Mouse (Mus musculus): ENCODE measurements around the gene Hipk2. TPM values are rescaled to one million over a fixed set of nuclear protein-coding genes. Genes with fewer than 3 reads are reported as not detected.
A peak's percentile ranks its signal among the peaks of the same experiment; 100 is the strongest.

Hipk2 gene
- polyA plus RNA-seq, 1 experiment from 2014 or later = 9.5 TPM

DNA sequence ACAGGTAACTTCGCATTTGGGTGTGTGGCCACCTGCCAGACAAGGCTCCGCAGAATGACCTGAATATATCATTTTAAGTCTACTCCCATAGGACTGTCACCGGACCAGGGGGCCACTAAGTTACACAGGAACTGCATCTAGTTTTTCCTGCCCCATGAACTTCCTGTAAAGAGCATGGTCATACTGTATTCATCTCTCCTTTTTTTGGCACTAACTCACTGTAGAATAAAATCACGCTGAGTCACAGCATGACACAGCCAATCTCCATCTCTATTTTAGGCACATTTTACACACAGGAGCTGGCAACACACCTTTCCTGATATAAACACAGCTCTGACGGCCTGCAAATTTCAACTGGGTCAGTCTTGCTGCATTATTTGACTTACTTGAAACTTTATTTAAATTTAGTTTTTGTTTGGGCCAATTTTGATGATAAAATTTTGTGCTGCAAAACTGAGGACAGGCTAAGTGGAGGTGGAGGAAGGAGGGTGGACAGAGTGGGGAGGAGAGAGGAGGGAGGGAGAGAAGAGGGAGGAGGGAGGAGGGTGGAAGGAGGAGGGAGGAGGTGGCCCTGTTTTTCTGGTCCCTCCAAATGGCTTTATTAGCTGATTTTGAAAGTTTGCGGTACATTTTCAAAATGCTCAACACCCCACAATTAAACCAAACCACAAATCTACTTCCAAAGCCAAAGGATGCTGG, 88.0 kb downstream of the Hipk2 start:
- Histone ChIP-seq H3K27me3 (replicated peaks) (no peaks in the 10 kb centered on the region), H3K9ac (no peak overlapping the region), H3K4me1 (peaks cover 51% of the 10 kb centered on the region), H3K4me2 (no peak overlapping the region), H3K9me3 (no peaks in the 10 kb centered on the region), H3K4me3 (no peak overlapping the region), H3K27ac (replicated peaks) (0 out of 2 replicates have a peak overlapping the region, but pooled peaks have one; percentile 20), H3K36me3 (peaks cover 7% of the 10 kb centered on the region)
- WGBS = 70% methylated on average over 6 of the region's 6 CpGs
- ATAC-seq (ENCODE audit: extremely low read depth, insufficient number of reproducible peaks, low FRiP score, low TSS enrichment) = no peak

DNA sequence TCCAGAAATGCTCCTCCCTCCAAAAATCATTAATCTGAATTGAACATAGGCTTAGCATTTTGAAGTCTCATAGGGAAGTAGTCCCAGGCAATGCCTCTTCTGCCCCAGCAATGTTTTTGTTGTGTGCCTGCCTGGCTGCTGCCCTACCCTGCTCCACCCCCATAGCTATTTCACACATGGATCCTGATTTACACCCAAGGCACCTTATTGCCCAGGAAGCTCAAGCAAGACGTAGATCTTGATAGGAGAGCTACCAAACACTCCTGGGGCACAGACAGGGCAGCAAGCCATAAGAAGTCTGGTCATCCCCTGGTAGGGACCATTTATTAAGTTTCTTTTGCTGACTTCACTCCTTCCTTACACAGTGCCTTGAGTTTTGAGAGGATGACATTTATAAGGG, 88.8 kb downstream of the Hipk2 start:
- Histone ChIP-seq H3K4me3 (no peak overlapping the region), H3K4me1 (peaks cover 50% of the 10 kb centered on the region), H3K36me3 (peaks cover 7% of the 10 kb centered on the region), H3K9ac (0 out of 2 replicates have a peak overlapping the region, but pooled peaks have one; percentile 19), H3K4me2 (no peak overlapping the region), H3K27me3 (replicated peaks) (no peaks in the 10 kb centered on the region), H3K9me3 (no peaks in the 10 kb centered on the region), H3K27ac (replicated peaks) (peak overlapping the region; percentile 28; the same call in 1 of the 2 replicates)
- no peak for ATAC-seq (ENCODE audit: extremely low read depth, insufficient number of reproducible peaks, low FRiP score, low TSS enrichment)
- 33% methylated on average over 1 of the region's 1 CpGs for WGBS

DNA sequence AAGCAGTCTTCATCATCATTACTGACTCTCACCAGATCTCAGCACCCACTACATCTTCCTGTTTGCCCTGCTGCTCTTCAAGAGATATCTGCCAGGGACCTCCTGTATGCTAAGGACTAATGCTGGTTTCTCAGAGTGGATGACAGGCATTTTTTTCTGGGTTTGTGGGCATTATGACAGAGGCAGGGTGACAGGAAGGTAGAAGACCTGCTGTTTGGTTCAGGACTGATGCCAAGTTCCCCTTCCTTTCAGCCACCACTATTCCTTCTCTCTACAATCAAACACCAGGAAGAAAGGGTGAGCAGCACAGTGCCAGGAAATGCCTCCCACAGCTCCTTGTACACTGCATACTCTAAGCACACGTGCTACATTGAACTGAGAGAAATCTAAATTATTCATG, 90.2 kb downstream of the Hipk2 start:
- Histone ChIP-seq H3K36me3 (no peaks in the 10 kb centered on the region), H3K4me3 (no peak overlapping the region), H3K4me2 (no peak overlapping the region), H3K9me3 (no peaks in the 10 kb centered on the region), H3K27ac (replicated peaks) (0 out of 2 replicates have a peak overlapping the region, but pooled peaks have one; percentile 5), H3K9ac (no peak overlapping the region), H3K4me1 (peaks cover 50% of the 10 kb centered on the region), H3K27me3 (replicated peaks) (no peaks in the 10 kb centered on the region)
- ATAC-seq (ENCODE audit: extremely low read depth, insufficient number of reproducible peaks, low FRiP score, low TSS enrichment) = no peak
- WGBS = 61% methylated on average over 1 of the region's 1 CpGs

DNA sequence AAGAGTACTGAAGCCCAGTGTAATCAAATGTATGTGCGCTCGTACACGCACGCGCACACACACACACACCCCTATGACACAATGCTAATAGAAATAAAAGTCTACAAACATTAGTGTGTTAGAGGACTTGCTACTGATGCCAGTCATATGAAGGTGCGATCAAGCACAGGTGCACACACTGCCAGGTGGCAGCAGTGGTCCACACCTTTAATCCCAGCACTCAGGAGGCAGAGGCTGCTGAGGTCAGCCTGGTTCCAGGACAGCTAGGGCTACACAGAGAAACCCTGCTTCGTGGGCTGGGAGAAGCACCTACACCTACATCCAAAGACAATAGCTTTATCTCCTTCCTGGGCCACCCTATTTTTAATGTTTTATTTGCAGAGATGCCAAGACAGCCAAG, 96.6 kb downstream of the Hipk2 start:
- Histone ChIP-seq H3K4me2 (no peak overlapping the region), H3K27me3 (replicated peaks) (no peaks in the 10 kb centered on the region), H3K9ac (no peak overlapping the region), H3K4me3 (no peak overlapping the region), H3K36me3 (no peaks in the 10 kb centered on the region), H3K4me1 (peaks cover 24% of the 10 kb centered on the region), H3K27ac (replicated peaks) (0 out of 2 replicates have a peak overlapping the region, but pooled peaks have one; percentile 10), H3K9me3 (no peaks in the 10 kb centered on the region)
- ATAC-seq (ENCODE audit: extremely low read depth, insufficient number of reproducible peaks, low FRiP score, low TSS enrichment) = no peak
- 76% methylated on average over 7 of the region's 7 CpGs for WGBS

DNA sequence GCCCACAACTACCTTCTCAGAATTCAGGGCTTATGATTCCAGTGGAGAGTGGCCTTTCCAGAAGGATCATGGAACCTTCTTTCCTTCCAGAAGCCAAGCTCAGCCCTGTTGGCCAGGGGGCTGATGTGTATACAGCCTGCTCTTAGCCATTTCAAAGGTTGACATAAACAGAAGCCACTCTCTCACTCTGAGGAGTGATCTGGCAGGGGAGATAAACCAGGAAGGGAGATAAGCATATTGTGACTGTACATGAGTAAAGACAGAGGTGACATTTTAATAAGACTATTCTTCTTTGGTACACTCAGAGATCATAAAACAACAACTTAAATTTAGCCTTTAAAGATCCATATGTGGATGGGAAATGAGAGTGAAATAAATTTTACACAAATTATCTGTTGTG, 97.1 kb downstream of the Hipk2 start:
- ATAC-seq (ENCODE audit: extremely low read depth, insufficient number of reproducible peaks, low FRiP score, low TSS enrichment) = no peak
- Histone ChIP-seq H3K4me2 (no peak overlapping the region), H3K9ac (no peak overlapping the region), H3K4me1 (peaks cover 24% of the 10 kb centered on the region), H3K4me3 (no peak overlapping the region), H3K9me3 (no peaks in the 10 kb centered on the region), H3K27ac (replicated peaks) (peak overlapping the region; percentile 61), H3K27me3 (replicated peaks) (no peaks in the 10 kb centered on the region), H3K36me3 (no peaks in the 10 kb centered on the region)

DNA sequence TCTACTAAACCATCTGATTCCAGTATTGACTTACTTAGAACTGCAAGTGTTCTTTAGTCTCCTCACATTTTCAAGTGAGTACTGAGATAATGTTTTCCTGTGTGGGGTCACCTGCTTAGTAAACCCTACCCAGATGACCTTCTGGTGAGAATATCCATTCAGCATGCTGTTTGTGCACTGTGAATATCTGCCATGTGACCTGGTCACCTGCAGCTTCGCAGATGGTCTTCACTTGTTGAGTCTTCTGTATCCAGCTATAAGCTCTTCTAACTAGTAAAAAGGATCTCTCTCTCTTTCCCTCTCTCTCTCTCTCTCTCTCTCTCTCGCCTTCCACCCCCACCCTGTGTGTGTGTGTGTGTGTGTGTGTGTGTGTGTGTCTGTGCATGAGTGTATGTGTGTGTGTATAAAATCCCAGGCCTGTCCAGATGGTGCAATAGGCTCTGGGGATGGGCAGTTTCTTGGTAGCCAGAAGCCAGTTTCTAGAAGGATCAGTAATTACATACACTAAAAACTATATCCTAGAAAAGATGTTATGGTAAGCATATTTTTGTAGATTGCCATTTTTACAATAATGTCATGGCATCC, 99.9 kb downstream of the Hipk2 start:
- no peaks in the 10 kb centered on the region for H3K27me3 ChIP-seq (replicated peaks)
- H3K4me3 ChIP-seq = no peak overlapping the region
- no peak overlapping the region for H3K4me2 ChIP-seq
- H3K4me1 ChIP-seq = peaks cover 48% of the 10 kb centered on the region
- no peaks in the 10 kb centered on the region for H3K9me3 ChIP-seq
- WGBS = 70% methylated on average over 2 of the region's 2 CpGs
- ATAC-seq (ENCODE audit: extremely low read depth, insufficient number of reproducible peaks, low FRiP score, low TSS enrichment) = no peak
- H3K36me3 ChIP-seq = no peaks in the 10 kb centered on the region
- no peak overlapping the region for H3K27ac ChIP-seq (replicated peaks)
- H3K9ac ChIP-seq = no peak overlapping the region

DNA sequence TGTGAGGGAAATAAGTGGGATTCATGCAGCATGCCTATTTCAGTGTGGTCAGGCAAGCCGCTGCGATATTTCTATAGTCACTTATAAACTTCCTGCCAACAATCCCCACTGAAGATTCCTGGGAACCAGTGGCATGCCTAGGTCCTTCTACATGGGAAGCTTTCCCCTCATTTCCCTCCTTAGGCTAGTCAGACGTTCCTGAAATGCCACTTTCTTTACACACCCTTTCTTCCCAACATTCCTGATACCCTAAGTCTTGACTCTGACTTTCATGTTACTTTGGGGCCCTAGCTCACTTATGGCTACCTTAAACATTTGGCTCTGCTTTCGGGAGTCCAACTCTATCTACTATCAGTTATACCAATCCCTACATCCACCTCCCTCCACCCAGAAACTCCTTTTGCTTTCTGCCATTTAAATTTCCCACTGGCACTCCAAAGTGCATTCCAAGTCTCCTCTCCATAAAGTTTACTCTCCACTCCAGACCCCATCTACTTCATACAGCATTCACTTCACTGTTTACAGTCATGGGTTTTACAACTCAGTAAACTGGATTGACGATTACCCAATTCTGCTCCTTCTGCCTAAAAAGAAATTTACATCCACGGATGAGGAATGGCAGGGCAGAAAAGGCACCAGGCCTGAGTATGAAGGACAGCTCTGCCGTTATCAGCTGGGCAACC, 103.0 kb downstream of the Hipk2 start:
- Histone ChIP-seq H3K9ac (no peak overlapping the region), H3K27ac (replicated peaks) (no peak overlapping the region), H3K4me2 (no peak overlapping the region), H3K4me3 (no peak overlapping the region), H3K9me3 (no peaks in the 10 kb centered on the region), H3K36me3 (no peaks in the 10 kb centered on the region), H3K27me3 (replicated peaks) (no peaks in the 10 kb centered on the region), H3K4me1 (peaks cover 47% of the 10 kb centered on the region)
- 76% methylated on average over 7 of the region's 7 CpGs for WGBS
- ATAC-seq (ENCODE audit: extremely low read depth, insufficient number of reproducible peaks, low FRiP score, low TSS enrichment) = no peak

DNA sequence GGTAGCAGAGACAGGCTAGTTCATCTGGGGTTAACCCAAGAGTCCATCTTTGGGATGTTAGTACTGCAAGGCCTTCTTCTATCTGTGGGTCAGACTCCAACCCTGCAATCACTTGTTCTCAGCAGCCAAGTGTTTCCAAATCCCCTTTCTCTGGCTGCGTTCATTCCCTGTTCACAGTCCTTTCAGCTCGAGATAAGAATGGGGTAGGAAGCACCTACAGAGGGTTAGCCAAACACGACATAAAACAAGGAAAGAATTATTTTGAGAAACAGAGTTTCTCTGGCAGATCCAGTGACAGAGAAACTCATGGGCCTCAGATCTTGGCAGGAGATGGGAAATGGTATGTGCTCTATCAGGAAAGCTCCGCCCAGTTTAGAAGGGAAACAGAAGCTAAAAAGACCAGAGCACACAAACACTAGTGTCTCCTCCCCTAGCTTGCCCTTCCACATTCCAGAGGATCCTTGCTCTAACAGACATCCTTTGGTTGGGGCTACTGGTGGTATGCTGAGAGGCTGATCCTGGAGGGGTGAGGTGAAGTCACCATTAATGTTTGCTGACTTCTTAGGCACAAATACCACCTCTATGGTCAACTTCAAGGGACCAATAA, 104.8 kb downstream of the Hipk2 start:
- ATAC-seq (ENCODE audit: extremely low read depth, insufficient number of reproducible peaks, low FRiP score, low TSS enrichment) = no peak; the same call in 1 of the 2 replicates
- peaks cover 47% of the 10 kb centered on the region for H3K4me1 ChIP-seq

DNA sequence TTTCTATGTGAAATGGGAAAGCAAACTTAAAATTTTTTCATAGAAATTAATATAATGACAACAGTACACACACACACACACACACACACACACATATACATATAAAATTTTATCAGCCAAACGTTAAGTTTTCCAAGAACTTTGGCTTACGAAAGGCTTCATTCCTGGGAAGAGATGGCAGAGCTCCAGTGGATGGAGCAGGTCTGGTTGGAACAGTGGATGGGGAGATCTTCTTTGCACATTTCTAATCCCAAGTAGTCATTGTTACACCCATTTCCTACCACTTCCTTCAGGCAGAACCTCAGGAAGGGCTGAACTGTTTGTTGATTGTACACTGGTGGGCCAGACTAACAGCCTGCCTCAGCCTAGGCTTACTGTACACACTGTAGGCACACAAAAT, 106.3 kb downstream of the Hipk2 start:
- no peak for ATAC-seq (ENCODE audit: extremely low read depth, insufficient number of reproducible peaks, low FRiP score, low TSS enrichment)
- Histone ChIP-seq H3K4me1 (peaks cover 54% of the 10 kb centered on the region), H3K4me2 (no peak overlapping the region), H3K9me3 (no peaks in the 10 kb centered on the region), H3K9ac (no peak overlapping the region), H3K27me3 (replicated peaks) (no peaks in the 10 kb centered on the region), H3K36me3 (peaks cover 4% of the 10 kb centered on the region; the same call in 1 of the 2 replicates), H3K4me3 (no peak overlapping the region), H3K27ac (replicated peaks) (no peak overlapping the region; the same call in 1 of the 2 replicates)
- 86% methylated on average over 2 of the region's 2 CpGs for WGBS

More for the DNA sequence above, 104.8 kb downstream of the Hipk2 start:
- no peaks in the 10 kb centered on the region for H3K27me3 ChIP-seq (replicated peaks)
- WGBS = 10% methylated on average over 4 of the region's 4 CpGs
- H3K4me3 ChIP-seq = no peak overlapping the region
- no peaks in the 10 kb centered on the region for H3K9me3 ChIP-seq
- peak overlapping the region; percentile 29; the same call in 1 of the 2 replicates for H3K4me2 ChIP-seq
- no peak overlapping the region for H3K9ac ChIP-seq
- H3K27ac ChIP-seq (replicated peaks) = peak overlapping the region; percentile 78
- peaks cover 4% of the 10 kb centered on the region; the same call in 1 of the 2 replicates for H3K36me3 ChIP-seq

DNA sequence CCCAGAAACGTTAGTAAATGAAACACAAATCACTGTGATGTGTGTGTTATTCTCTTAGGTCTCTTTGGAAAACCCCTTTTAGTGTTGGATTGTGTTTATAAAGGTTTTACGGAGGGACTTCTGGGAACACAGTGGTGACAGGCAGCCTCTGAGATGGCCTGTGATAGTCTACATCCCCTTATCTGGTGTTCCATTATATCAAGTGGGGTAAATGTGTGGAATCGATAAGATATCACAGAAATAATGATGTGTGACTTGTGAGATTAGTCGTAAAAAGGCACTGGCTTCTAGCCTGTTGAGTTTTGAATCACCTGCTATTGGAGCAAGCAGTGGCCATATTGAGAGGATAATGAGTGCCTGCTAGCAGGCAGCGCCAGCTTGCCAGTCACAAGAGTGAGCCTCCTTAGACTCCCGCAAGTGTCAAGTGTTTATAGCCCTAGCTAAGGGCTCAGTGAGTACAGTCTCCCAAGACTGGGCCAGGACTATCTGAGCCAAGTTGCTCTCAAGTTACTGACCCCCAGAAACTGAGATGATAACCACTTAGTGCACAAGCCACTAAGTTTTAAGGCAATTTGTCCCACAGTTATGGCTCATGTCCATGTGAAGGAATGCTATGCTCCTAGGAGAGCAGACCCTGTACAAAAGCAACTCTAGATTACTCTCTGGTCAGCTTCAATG, 113.2 kb downstream of the Hipk2 start:
- Histone ChIP-seq H3K4me1 (peaks cover 66% of the 10 kb centered on the region), H3K4me3 (no peak overlapping the region), H3K4me2 (no peak overlapping the region), H3K36me3 (peaks cover 4% of the 10 kb centered on the region; the same call in 1 of the 2 replicates), H3K9ac (no peak overlapping the region), H3K27ac (replicated peaks) (no peak overlapping the region), H3K9me3 (no peaks in the 10 kb centered on the region), H3K27me3 (replicated peaks) (no peaks in the 10 kb centered on the region)
- 68% methylated on average over 6 of the region's 6 CpGs for WGBS
- ATAC-seq (ENCODE audit: extremely low read depth, insufficient number of reproducible peaks, low FRiP score, low TSS enrichment) = no peak

DNA sequence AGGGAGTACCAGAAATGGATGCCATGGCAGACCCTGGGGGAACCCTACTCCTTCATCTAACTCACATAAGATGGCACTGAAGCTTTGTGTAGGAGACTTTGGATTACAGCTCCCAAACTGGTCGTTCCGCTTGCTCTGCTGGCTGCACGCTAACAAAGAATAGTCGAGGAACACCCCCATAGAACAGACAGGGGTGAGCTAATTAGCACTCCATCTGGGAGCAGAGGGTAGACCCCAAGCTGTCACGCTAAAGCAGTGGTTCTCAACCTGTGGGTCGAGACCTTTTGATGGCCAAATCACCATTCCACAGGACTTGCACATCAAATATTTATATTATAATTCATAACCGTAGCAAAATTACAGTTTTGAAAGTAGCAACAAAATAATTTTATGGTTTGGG, 114.0 kb downstream of the Hipk2 start:
- 89% methylated on average over 7 of the region's 7 CpGs for WGBS
- Histone ChIP-seq H3K4me3 (no peak overlapping the region), H3K9me3 (no peaks in the 10 kb centered on the region), H3K4me2 (no peak overlapping the region), H3K36me3 (peaks cover under 1% of the 10 kb centered on the region; the same call in 1 of the 2 replicates), H3K27me3 (replicated peaks) (no peaks in the 10 kb centered on the region), H3K27ac (replicated peaks) (no peak overlapping the region), H3K9ac (no peak overlapping the region), H3K4me1 (peaks cover 72% of the 10 kb centered on the region)
- no peak for ATAC-seq (ENCODE audit: extremely low read depth, insufficient number of reproducible peaks, low FRiP score, low TSS enrichment)

All from heart, embryonic 13.5 days (tissue).